Comparison of ENCODE assay signal across 16 mouse cellular contexts in genomic region chr9:14002236-14002635, GRCm38 (mm10).
A peak's percentile ranks its signal among the peaks of the same experiment; 100 is the strongest.
DNase-seq lines count a peak whose midpoint lies in the region; ATAC-seq lines count a peak whose summit lies in the region.
"Had no signal": no experiment of that assay in that cellular context is flagged by ENCODE, and none has a peak within 500 bp of the region (broad histone marks: within the 10 kb centered on the region; RNA-seq: fewer than 3 reads in every experiment).

No protein-coding gene starts in this region.

- intact Hi-C loops in gastrocnemius, postnatal 36 days (cut with DNase I) = no loop called here

- no peak overlapping the region for H3K4me2 ChIP-seq in embryonic facial prominence, embryonic 13.5 days
- H3K4me2 ChIP-seq in forebrain, embryonic 16.5 days (ENCODE audit: low read length) = no peak overlapping the region
- H3K4me2 ChIP-seq: heart, embryonic 13.5 days; liver, embryonic 15.5 days; neural tube, embryonic 12.5 days had no signal

- H3K9ac ChIP-seq in embryonic facial prominence, embryonic 13.5 days = no peak overlapping the region
- no peak overlapping the region for H3K9ac ChIP-seq in forebrain, embryonic 16.5 days (replicated peaks; ENCODE audit: low read depth, low read length)
- H3K9ac ChIP-seq: heart, embryonic 13.5 days; liver, embryonic 15.5 days; neural tube, embryonic 12.5 days had no signal

- H3K27ac ChIP-seq in embryonic facial prominence, embryonic 13.5 days = peak overlapping the region; percentile 55; the same call in 1 of the 2 replicates
- H3K27ac ChIP-seq in embryonic facial prominence, embryonic 10.5 days (replicated peaks) = no peak overlapping the region
- no peak overlapping the region for H3K27ac ChIP-seq in forebrain, embryonic 16.5 days (ENCODE audit: low read length)
- H3K27ac ChIP-seq: heart, embryonic 13.5 days; liver, embryonic 15.5 days; neural tube, embryonic 12.5 days had no signal

- no peak for ATAC-seq in embryonic facial prominence, embryonic 13.5 days (ENCODE audit: insufficient number of reproducible peaks, insufficient read depth, low FRiP score, low TSS enrichment, low read depth)
- ATAC-seq in forebrain, embryonic 16.5 days = peak; percentile 27; the same call in 1 of the 2 replicates
- ATAC-seq: hindbrain, embryonic 16.5 days had no signal

- 59% methylated on average over 2 of the region's 2 CpGs for WGBS in embryonic facial prominence, embryonic 13.5 days
- WGBS in embryonic facial prominence, embryonic 10.5 days = 56% methylated on average over 2 of the region's 2 CpGs
- 24% methylated on average over 2 of the region's 2 CpGs for WGBS in forebrain, embryonic 16.5 days

- no peak overlapping the region for H3K4me3 ChIP-seq in embryonic facial prominence, embryonic 13.5 days
- H3K4me3 ChIP-seq in embryonic facial prominence, embryonic 10.5 days = no peak overlapping the region
- H3K4me3 ChIP-seq in forebrain, embryonic 16.5 days (replicated peaks; ENCODE audit: low read length) = no peak overlapping the region
- H3K4me3 ChIP-seq: heart, embryonic 13.5 days; liver, embryonic 15.5 days; neural tube, embryonic 12.5 days had no signal

- peaks cover 19% of the 10 kb centered on the region; the same call in 1 of the 2 replicates for H3K4me1 ChIP-seq in embryonic facial prominence, embryonic 13.5 days
- no peaks in the 10 kb centered on the region for H3K4me1 ChIP-seq in embryonic facial prominence, embryonic 10.5 days
- H3K4me1 ChIP-seq in forebrain, embryonic 16.5 days (replicated peaks; ENCODE audit: control insufficient read depth, insufficient read depth, low read length) = peaks cover 8% of the 10 kb centered on the region
- H3K4me1 ChIP-seq: liver, embryonic 15.5 days; neural tube, embryonic 12.5 days had no signal

- no peak for DNase-seq in embryonic facial prominence, embryonic 10.5 days (ENCODE audit: low spot score)
- peak; percentile 14 for DNase-seq in layer of hippocampus, adult 9-11 months
- DNase-seq in layer of hippocampus, postnatal 36 days = no peak
- DNase-seq in NIH3T3 (ENCODE audit: low read depth) = peak; percentile 5
- no peak for DNase-seq in right cerebral cortex, adult 2 months (ENCODE audit: low spot score in 2 of 2)
- DNase-seq in gastrocnemius, postnatal 36 days = no peak
- DNase-seq: heart, postnatal 36 days; kidney, adult 11 months; lung, postnatal 14 days; thymus, adult 18-20 months had no signal

- no peaks in the 10 kb centered on the region for H3K36me3 ChIP-seq in embryonic facial prominence, embryonic 13.5 days
- no peaks in the 10 kb centered on the region for H3K36me3 ChIP-seq in embryonic facial prominence, embryonic 10.5 days (replicated peaks)
- H3K36me3 ChIP-seq in forebrain, embryonic 16.5 days (ENCODE audit: control insufficient read depth, insufficient read depth) = no peaks in the 10 kb centered on the region
- H3K36me3 ChIP-seq: heart, embryonic 13.5 days; liver, embryonic 15.5 days; neural tube, embryonic 12.5 days had no signal

- no peaks in the 10 kb centered on the region for H3K9me3 ChIP-seq in embryonic facial prominence, embryonic 13.5 days
- H3K9me3 ChIP-seq in embryonic facial prominence, embryonic 10.5 days = no peaks in the 10 kb centered on the region
- H3K9me3 ChIP-seq in forebrain, embryonic 16.5 days (ENCODE audit: control insufficient read depth, low read length) = no peaks in the 10 kb centered on the region
- H3K9me3 ChIP-seq: heart, embryonic 13.5 days; liver, embryonic 15.5 days; neural tube, embryonic 12.5 days had no signal

- H3K27me3 ChIP-seq in embryonic facial prominence, embryonic 13.5 days = no peaks in the 10 kb centered on the region
- H3K27me3 ChIP-seq in embryonic facial prominence, embryonic 10.5 days (replicated peaks; ENCODE audit: low read depth, poor library complexity, severe bottlenecking) = no peaks in the 10 kb centered on the region
- H3K27me3 ChIP-seq in forebrain, embryonic 16.5 days (replicated peaks; ENCODE audit: control insufficient read depth, insufficient read depth, low read length) = no peaks in the 10 kb centered on the region
- H3K27me3 ChIP-seq: liver, embryonic 15.5 days; neural tube, embryonic 12.5 days had no signal

Comparison
In these comparisons a context has a peak if more than half of its experiments do, and no peak if none do; other contexts are left out.
1. DNase-seq: peak in layer of hippocampus, adult 9-11 months (single experiment) and NIH3T3 (single experiment); none in embryonic facial prominence, embryonic 10.5 days (single experiment), layer of hippocampus, postnatal 36 days (0 of 2), right cerebral cortex, adult 2 months (0 of 2) and gastrocnemius, postnatal 36 days (0 of 2).